Mouse (Mus musculus): ENCODE data around the gene Gmeb1. TPM values are rescaled to one million over a fixed set of nuclear protein-coding genes. Genes with fewer than 3 reads are reported as not detected.

Gmeb1 gene
- polyA plus RNA-seq, 1 experiment from 2014 or later = 28.1 TPM

- Histone ChIP-seq H3K27ac (ENCODE audit: low read depth, low read length) (no peak overlapping the region), H3K4me1 (ENCODE audit: control insufficient read depth, insufficient read depth, low read length) (0 out of 2 replicates have a peak, but pooled peaks cover 2% of the 10 kb centered on the region), H3K27me3 (ENCODE audit: control insufficient read depth, insufficient read depth, low read length) (no peaks in the 10 kb centered on the region), H3K4me3 (ENCODE audit: low read depth, low read length) (no peak overlapping the region), H3K4me2 (no peak overlapping the region), H3K36me3 (ENCODE audit: control insufficient read depth, insufficient read depth, low read length) (no peaks in the 10 kb centered on the region), H3K9me3 (replicated peaks; ENCODE audit: control insufficient read depth, low read length) (no peaks in the 10 kb centered on the region), H3K9ac (ENCODE audit: low read depth, low read length) (no peak overlapping the region)
- ATAC-seq (replicated peaks; ENCODE audit: insufficient number of reproducible peaks, low FRiP score, low TSS enrichment) = no peak
- WGBS (ENCODE audit: insufficient replicate concordance) = 72% methylated on average over 2 of the region's 2 CpGs
Observed at GRCm38 (mm10) chr4:132217781-132218180, 43.6 kb downstream of the Gmeb1 start.

GRCm38 (mm10) chr4:132216602-132217001, 44.8 kb downstream of the Gmeb1 start:
- Histone ChIP-seq H3K4me2 (no peak overlapping the region), H3K9ac (ENCODE audit: low read depth, low read length) (no peak overlapping the region), H3K27ac (ENCODE audit: low read depth, low read length) (no peak overlapping the region), H3K36me3 (ENCODE audit: control insufficient read depth, insufficient read depth, low read length) (no peaks in the 10 kb centered on the region), H3K9me3 (replicated peaks; ENCODE audit: control insufficient read depth, low read length) (no peaks in the 10 kb centered on the region), H3K4me3 (ENCODE audit: low read depth, low read length) (no peak overlapping the region), H3K4me1 (ENCODE audit: control insufficient read depth, insufficient read depth, low read length) (0 out of 2 replicates have a peak, but pooled peaks cover 6% of the 10 kb centered on the region), H3K27me3 (ENCODE audit: control insufficient read depth, insufficient read depth, low read length) (no peaks in the 10 kb centered on the region)
- ATAC-seq (replicated peaks; ENCODE audit: insufficient number of reproducible peaks, low FRiP score, low TSS enrichment) = no peak
- 39% methylated on average over 1 of the region's 1 CpGs for WGBS (ENCODE audit: insufficient replicate concordance)

- no peak overlapping the region for H3K9ac ChIP-seq (ENCODE audit: low read depth, low read length)
- no peaks in the 10 kb centered on the region for H3K9me3 ChIP-seq (replicated peaks; ENCODE audit: control insufficient read depth, low read length)
- H3K27ac ChIP-seq (ENCODE audit: low read depth, low read length) = no peak overlapping the region
- ATAC-seq (replicated peaks; ENCODE audit: insufficient number of reproducible peaks, low FRiP score, low TSS enrichment) = no peak
- peaks cover 11% of the 10 kb centered on the region; the same call in 1 of the 2 replicates for H3K4me1 ChIP-seq (ENCODE audit: control insufficient read depth, insufficient read depth, low read length)
- no peak overlapping the region for H3K4me3 ChIP-seq (ENCODE audit: low read depth, low read length)
- no peaks in the 10 kb centered on the region for H3K36me3 ChIP-seq (ENCODE audit: control insufficient read depth, insufficient read depth, low read length)
- no peaks in the 10 kb centered on the region for H3K27me3 ChIP-seq (ENCODE audit: control insufficient read depth, insufficient read depth, low read length)
- WGBS (ENCODE audit: insufficient replicate concordance) = 54% methylated on average over 4 of the region's 4 CpGs
- H3K4me2 ChIP-seq = no peak overlapping the region
Observed at GRCm38 (mm10) chr4:132214847-132215246, 46.6 kb downstream of the Gmeb1 start.

DNA sequence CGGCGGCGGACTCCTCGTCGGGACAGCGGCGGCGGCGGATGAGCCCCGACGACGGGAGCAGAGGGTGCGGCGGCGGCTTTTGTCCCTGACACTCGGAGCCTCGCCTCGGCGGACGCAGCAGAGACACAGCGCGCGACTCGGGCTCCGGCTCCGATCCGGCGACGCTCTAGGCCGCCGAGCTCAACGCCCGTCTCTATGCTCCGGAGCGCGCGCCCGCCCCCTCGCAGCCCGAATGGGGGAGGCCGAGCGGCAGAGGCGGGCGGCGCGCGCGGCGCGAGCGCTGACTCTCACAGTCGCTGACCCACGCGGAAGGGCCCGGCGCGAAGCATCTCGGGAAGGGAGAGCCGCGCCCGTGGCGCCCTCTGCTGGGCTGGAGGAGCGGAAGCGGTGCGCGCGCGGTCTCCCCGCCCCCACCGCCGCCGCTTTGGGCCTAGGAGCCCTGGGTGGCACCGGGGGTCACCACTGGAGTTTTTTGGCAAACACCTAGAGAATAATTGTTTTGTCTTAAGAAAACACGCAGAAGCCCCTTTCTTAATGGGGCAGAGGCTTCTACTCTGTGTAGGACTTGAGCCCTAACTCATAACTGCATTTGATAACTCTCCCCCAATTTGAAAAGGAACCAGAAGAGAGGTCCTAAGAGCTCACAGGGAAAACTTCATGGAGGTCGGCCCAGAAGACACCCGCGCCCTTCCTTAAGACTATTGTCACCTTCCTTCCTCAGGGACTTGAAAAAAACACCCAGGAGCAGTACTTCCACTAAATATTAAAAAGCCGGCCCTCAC, 49.3 kb downstream of the Gmeb1 start, which contains the start of gene Ythdf2:
TSS of gene Ythdf2 (minus strand) at position 351 of the 782 bp plus-strand sequence.
- Histone ChIP-seq H3K4me2 (peak within 1 kb of the TSS; percentile 80), H3K9ac (ENCODE audit: low read depth, low read length) (peak within 1 kb of the TSS; percentile 99), H3K27ac (ENCODE audit: low read depth, low read length) (peak within 1 kb of the TSS; percentile 91), H3K27me3 (ENCODE audit: control insufficient read depth, insufficient read depth, low read length) (no peaks in the 10 kb centered on the region), H3K36me3 (ENCODE audit: control insufficient read depth, insufficient read depth, low read length) (peaks cover 13% of the 10 kb centered on the region), H3K9me3 (replicated peaks; ENCODE audit: control insufficient read depth, low read length) (no peaks in the 10 kb centered on the region), H3K4me3 (ENCODE audit: low read depth, low read length) (peak within 1 kb of the TSS; percentile 99), H3K4me1 (ENCODE audit: control insufficient read depth, insufficient read depth, low read length) (peaks cover 18% of the 10 kb centered on the region)
- WGBS (ENCODE audit: insufficient replicate concordance) = 2% methylated on average over 77 of the region's 78 CpGs
- ATAC-seq (replicated peaks; ENCODE audit: insufficient number of reproducible peaks, low FRiP score, low TSS enrichment) = peak; percentile 97

DNA sequence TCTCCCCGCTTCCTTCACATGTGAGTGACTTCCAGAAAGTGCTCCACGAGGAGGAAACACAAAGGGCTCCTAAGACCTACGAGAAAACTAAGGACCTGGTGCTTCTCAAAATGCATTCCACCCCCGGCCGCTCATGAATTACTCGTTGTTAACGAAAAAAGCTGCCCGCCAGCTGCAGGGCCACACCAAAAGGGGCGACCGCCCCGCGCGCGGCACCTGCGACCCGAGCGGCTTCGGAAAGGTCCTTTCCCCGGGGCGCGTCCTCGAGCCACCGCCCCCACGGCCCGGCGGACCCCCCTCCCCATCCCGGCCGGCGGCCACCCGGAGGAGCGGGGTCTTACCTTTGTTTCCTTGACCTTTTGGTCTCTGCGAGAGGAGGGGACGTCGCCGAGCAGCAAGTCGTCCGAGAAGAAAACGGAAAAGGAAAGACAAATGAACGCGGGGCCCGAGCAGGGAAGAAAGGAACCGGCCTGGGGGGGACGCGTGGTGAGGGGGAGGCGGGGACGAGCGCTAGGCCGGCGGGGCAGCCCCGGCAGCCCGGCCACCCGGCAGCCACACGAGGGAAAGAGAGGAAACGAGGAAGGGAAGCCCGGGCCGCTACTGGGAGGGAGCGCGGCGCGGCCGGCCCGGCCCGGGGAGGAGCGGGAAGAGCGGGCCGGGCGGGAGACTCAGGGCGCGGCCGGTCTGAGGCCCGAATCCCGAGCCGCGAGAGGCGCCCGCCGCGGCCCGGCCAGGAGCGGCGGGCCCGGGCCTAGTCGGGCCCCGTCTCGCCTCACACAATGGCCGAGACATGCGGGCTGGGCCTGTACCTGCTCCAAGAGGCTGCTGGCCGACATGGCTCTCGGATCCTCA, 50.1 kb downstream of the Gmeb1 start:
- Histone ChIP-seq H3K4me3 (ENCODE audit: low read depth, low read length) (peak overlapping the region; percentile 99), H3K36me3 (ENCODE audit: control insufficient read depth, insufficient read depth, low read length) (peaks cover 14% of the 10 kb centered on the region), H3K27ac (ENCODE audit: low read depth, low read length) (peak overlapping the region; percentile 91), H3K4me1 (ENCODE audit: control insufficient read depth, insufficient read depth, low read length) (peaks cover 18% of the 10 kb centered on the region), H3K27me3 (ENCODE audit: control insufficient read depth, insufficient read depth, low read length) (no peaks in the 10 kb centered on the region), H3K9ac (ENCODE audit: low read depth, low read length) (peak overlapping the region; percentile 99), H3K4me2 (peak overlapping the region; percentile 80), H3K9me3 (replicated peaks; ENCODE audit: control insufficient read depth, low read length) (no peaks in the 10 kb centered on the region)
- under 1% methylated on average over 81 of the region's 89 CpGs for WGBS (ENCODE audit: insufficient replicate concordance)
- peak; percentile 76 for ATAC-seq (replicated peaks; ENCODE audit: insufficient number of reproducible peaks, low FRiP score, low TSS enrichment)

GRCm38 (mm10) chr4:132210325-132210724, 51.1 kb downstream of the Gmeb1 start:
- Histone ChIP-seq H3K9me3 (replicated peaks; ENCODE audit: control insufficient read depth, low read length) (no peaks in the 10 kb centered on the region), H3K4me3 (ENCODE audit: low read depth, low read length) (peak overlapping the region; percentile 99), H3K4me2 (peak overlapping the region; percentile 80), H3K9ac (ENCODE audit: low read depth, low read length) (peak overlapping the region; percentile 99), H3K36me3 (ENCODE audit: control insufficient read depth, insufficient read depth, low read length) (peaks cover 18% of the 10 kb centered on the region), H3K27me3 (ENCODE audit: control insufficient read depth, insufficient read depth, low read length) (no peaks in the 10 kb centered on the region), H3K4me1 (ENCODE audit: control insufficient read depth, insufficient read depth, low read length) (peaks cover 18% of the 10 kb centered on the region), H3K27ac (ENCODE audit: low read depth, low read length) (no peak overlapping the region)
- 57% methylated on average over 2 of the region's 2 CpGs for WGBS (ENCODE audit: insufficient replicate concordance)
- ATAC-seq (replicated peaks; ENCODE audit: insufficient number of reproducible peaks, low FRiP score, low TSS enrichment) = no peak

- H3K27ac ChIP-seq (ENCODE audit: low read depth, low read length) = no peak overlapping the region
- 91% methylated on average over 2 of the region's 2 CpGs for WGBS (ENCODE audit: insufficient replicate concordance)
- no peaks in the 10 kb centered on the region for H3K9me3 ChIP-seq (replicated peaks; ENCODE audit: control insufficient read depth, low read length)
- no peak for ATAC-seq (replicated peaks; ENCODE audit: insufficient number of reproducible peaks, low FRiP score, low TSS enrichment)
- H3K4me2 ChIP-seq = 0 out of 2 replicates have a peak overlapping the region, but pooled peaks have one; percentile 11
- peaks cover 23% of the 10 kb centered on the region for H3K36me3 ChIP-seq (ENCODE audit: control insufficient read depth, insufficient read depth, low read length)
- H3K9ac ChIP-seq (ENCODE audit: low read depth, low read length) = no peak overlapping the region
- H3K4me3 ChIP-seq (ENCODE audit: low read depth, low read length) = no peak overlapping the region
- peaks cover 16% of the 10 kb centered on the region for H3K4me1 ChIP-seq (ENCODE audit: control insufficient read depth, insufficient read depth, low read length)
- no peaks in the 10 kb centered on the region for H3K27me3 ChIP-seq (ENCODE audit: control insufficient read depth, insufficient read depth, low read length)
Observed at GRCm38 (mm10) chr4:132209299-132209698, 52.1 kb downstream of the Gmeb1 start.

DNA sequence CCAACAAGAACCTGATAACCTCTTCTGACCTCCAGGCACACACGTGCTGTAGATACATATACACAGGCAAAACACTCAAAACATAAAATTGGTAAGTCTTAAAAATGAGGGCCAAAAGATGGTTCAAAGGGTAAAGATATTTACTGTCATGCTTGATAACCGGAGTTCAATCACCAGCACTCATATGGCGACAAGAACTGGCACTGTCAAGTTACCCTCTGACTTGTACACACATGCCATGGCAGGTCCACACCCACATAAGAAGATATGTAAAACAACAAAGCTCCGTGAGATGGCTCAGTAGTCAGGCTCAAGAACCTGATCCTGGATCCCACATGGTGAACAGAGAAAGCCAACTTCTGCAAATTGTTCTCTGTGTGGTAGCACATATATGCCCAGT, 54.1 kb downstream of the Gmeb1 start:
- Histone ChIP-seq H3K27ac (ENCODE audit: low read depth, low read length) (no peak overlapping the region), H3K4me3 (ENCODE audit: low read depth, low read length) (no peak overlapping the region), H3K27me3 (ENCODE audit: control insufficient read depth, insufficient read depth, low read length) (no peaks in the 10 kb centered on the region), H3K4me2 (no peak overlapping the region), H3K9me3 (replicated peaks; ENCODE audit: control insufficient read depth, low read length) (no peaks in the 10 kb centered on the region), H3K4me1 (ENCODE audit: control insufficient read depth, insufficient read depth, low read length) (peaks cover 12% of the 10 kb centered on the region), H3K9ac (ENCODE audit: low read depth, low read length) (no peak overlapping the region), H3K36me3 (ENCODE audit: control insufficient read depth, insufficient read depth, low read length) (peaks cover 33% of the 10 kb centered on the region)
- 79% methylated on average over 4 of the region's 4 CpGs for WGBS (ENCODE audit: insufficient replicate concordance)
- ATAC-seq (replicated peaks; ENCODE audit: insufficient number of reproducible peaks, low FRiP score, low TSS enrichment) = no peak

All from heart, embryonic 11.5 days (tissue).